In the genomic region with DNA sequence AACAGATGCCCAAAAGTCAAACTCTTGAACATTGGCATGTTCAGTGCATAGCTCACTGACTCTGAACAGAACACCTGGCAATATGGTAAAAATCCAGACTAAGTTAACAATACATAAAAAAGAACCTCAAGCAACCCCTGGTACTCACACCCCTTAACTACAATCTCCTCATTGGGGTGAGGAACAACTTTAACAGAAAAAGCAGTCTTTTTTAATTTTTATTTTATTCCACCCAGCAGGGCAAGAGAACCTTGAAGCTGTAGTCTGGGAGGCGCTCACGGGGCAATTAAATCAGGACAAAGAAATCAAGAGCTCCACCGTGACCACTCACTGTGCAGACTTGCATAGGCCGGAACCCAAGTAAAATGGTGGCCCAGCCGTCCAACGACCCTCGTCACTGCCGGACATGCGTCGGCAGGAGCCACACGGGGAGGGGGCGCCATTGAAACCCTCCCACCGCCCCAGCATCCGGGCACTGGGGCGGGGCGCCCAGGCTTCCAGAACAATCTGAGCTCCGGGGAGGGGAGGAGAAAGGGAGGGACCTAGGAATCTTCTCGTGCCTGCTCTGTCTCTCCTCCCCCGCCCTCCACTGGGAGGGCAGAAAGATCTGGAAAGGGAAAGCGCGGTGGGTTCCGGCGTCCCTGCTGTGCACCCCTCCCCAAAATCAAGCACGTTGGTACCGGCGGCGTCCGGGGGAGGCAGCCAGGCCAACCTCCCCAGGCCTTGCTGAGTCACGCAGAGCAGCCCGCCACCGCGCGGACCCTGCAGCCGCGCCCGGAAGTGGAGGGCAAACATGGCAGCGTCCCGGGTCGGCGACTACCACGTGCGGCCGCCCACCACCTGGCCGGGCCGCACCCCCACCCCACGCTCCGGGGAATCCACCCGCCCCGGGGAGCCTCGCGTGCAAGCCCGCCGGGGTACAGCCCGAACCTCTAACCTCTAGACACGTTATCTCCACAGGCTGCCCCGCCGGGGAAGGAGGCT, we compare ENCODE assay signal across 7 mouse cellular contexts. TPM values are rescaled to one million over a fixed set of nuclear protein-coding genes. Genes with fewer than 3 reads are reported as not detected.
DNase-seq lines count a peak whose midpoint lies in the region.

No protein-coding gene starts in this region.

- H3K36me3 ChIP-seq in megakaryocyte, embryonic 14.5 days (replicated peaks; ENCODE audit: low read length) = peaks cover 45% of the 10 kb centered on the region

- intact Hi-C loops in gastrocnemius, postnatal 14 days (cut with DNase I; ENCODE audit: low total_unique reads) = no loop called here
- intact Hi-C loops in left cerebral cortex, postnatal 14 days (cut with DNase I) = no loop called here

- DNase-seq in adrenal gland, adult (ENCODE audit: inconsistent age in 2 of 2, low spot score in 1 of 2) = peak; percentile 87 to 93
- DNase-seq in embryo, embryonic 10 days (ENCODE audit: low spot score) = peak; percentile 89
- DNase-seq in gastrocnemius, postnatal 14 days = peak; percentile 81
- DNase-seq in induced T-regulatory cell, adult 2 months (ENCODE audit: low read depth) = peak; percentile 86
- peak; percentile 72 to 78 for DNase-seq in left cerebral cortex, postnatal 14 days (ENCODE audit: low spot score in 2 of 2)
- DNase-seq in right cerebral cortex, postnatal 36 days (ENCODE audit: low spot score in 2 of 2) = peak; percentile 64 to 77

- H3K9me3 ChIP-seq in megakaryocyte, embryonic 14.5 days = no peaks in the 10 kb centered on the region

- no peaks in the 10 kb centered on the region for H3K27me3 ChIP-seq in megakaryocyte, embryonic 14.5 days (replicated peaks)

- H3K4me1 ChIP-seq in megakaryocyte, embryonic 14.5 days = peaks cover 47% of the 10 kb centered on the region

- peak overlapping the region; percentile 98 for H3K4me3 ChIP-seq in megakaryocyte, embryonic 14.5 days (replicated peaks)

RNA-seq across cellular contexts. Expression of a gene that starts 0.7 kb away (rescaled TPM):
- 100 to 1,000 TPM; 735 to 778 TPM for total RNA-seq in gastrocnemius, postnatal 14 days (2021)
- 1,000 to 10,000 TPM; 1,454 to 1,586 TPM for total RNA-seq in left cerebral cortex, postnatal 14 days (2021)
- polyA plus RNA-seq in megakaryocyte, embryonic 14.5 days (2012; ENCODE audit: insufficient read depth, low replicate concordance) = 292 and 435 TPM in 2 replicates

RNA-seq across cellular contexts. Expression of a gene that starts 8.7 kb away (rescaled TPM):
- total RNA-seq in gastrocnemius, postnatal 14 days (2021) = 10 to 100 TPM; 25.6 to 28.6 TPM
- total RNA-seq in left cerebral cortex, postnatal 14 days (2021) = 10 to 100 TPM; 41.6 to 46.1 TPM
- 24.8 and 30.6 TPM in 2 replicates for polyA plus RNA-seq in megakaryocyte, embryonic 14.5 days (2012; ENCODE audit: insufficient read depth, low replicate concordance)

RNA-seq across cellular contexts. Expression of a gene that starts 16.9 kb away (rescaled TPM):
- 1 to 10 TPM; 1.1 to 1.4 TPM for total RNA-seq in gastrocnemius, postnatal 14 days (2021)
- total RNA-seq in left cerebral cortex, postnatal 14 days (2021) = 1 to 10 TPM; 1.8 to 2.0 TPM
- polyA plus RNA-seq in megakaryocyte, embryonic 14.5 days (2012; ENCODE audit: insufficient read depth, low replicate concordance) = 9.1 and 12.3 TPM in 2 replicates

RNA-seq across cellular contexts. Expression of a gene that starts 22.9 kb away (rescaled TPM):
- total RNA-seq in gastrocnemius, postnatal 14 days (2021) = under 1 TPM in 1 of 2 experiments, not detected in 1; 0.06 TPM
- 100 to 1,000 TPM; 114 to 120 TPM for total RNA-seq in left cerebral cortex, postnatal 14 days (2021)
- polyA plus RNA-seq in megakaryocyte, embryonic 14.5 days (2012; ENCODE audit: insufficient read depth, low replicate concordance) = 0.93 and 1.1 TPM in 2 replicates

RNA-seq across cellular contexts. Expression of a gene that starts 27.0 kb away (rescaled TPM):
- total RNA-seq in gastrocnemius, postnatal 14 days (2021) = 10 to 100 TPM; 59.2 to 71.6 TPM
- total RNA-seq in left cerebral cortex, postnatal 14 days (2021) = 10 to 100 TPM; 21.0 to 24.4 TPM
- 24.7 TPM in 1 of 2 replicates, not detected in the other for polyA plus RNA-seq in megakaryocyte, embryonic 14.5 days (2012; ENCODE audit: insufficient read depth, low replicate concordance)

Comparison
In these comparisons a context has a peak if more than half of its experiments do, and no peak if none do; other contexts are left out.
1. Peak in every context shown above with its lines: DNase-seq and H3K4me3 ChIP-seq.